Mouse (Mus musculus): ENCODE measurements around the gene Cpa3. TPM values are rescaled to one million over a fixed set of nuclear protein-coding genes. Genes with fewer than 3 reads are reported as not detected.

Gene Cpa3
- total RNA-seq (2021), result under 1 TPM; 0.30 to 0.32 TPM

DNA sequence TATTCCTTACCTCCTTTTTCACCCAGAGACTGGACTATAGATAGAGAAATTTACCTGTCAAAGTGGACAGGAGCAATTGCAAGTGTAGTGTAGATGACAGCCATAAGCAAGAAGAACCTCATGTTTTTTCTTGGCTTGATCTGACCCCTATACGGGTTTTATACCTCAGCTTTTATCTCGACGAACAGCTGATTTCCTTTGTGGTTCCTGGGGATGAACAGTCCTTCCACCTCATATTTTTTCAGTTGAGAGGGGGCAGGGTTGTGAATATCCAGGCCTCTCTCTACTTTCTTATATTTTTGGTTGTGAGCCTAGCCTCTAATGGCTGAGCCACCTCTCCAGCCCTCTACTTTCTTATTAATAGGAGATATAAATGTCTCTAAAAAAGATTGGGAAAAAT is at the start of gene Cpa3:
Gene Cpa3, minus strand, starts transcription at position 132 of the 400 bp plus-strand sequence.
- intact Hi-C loops (cut with DNase I), result no loop called here
- no peak for DNase-seq (ENCODE audit: extremely low spot score in 1 of 2, low spot score in 2 of 2)

DNA sequence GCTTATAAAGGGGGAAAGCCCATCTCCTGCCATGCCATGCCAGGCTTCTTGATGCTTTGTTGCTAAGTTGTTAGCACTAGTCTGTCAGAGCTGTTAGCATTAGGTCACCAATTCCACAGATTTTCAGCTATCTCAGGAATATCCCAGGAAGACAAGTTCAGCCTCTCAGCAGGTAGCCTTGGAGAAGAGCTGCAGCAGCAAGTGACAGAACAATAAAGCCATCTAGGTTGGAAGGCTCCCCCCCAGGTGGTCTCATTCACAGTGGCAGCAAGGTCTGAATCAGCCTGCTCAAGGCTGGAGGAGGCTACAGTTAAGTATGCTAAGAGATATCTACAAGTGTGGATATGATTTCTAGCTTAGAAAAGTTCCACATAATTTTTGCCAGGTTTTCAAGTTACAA is 49.4 kb upstream of the Cpa3 start:
- DNase-seq (ENCODE audit: extremely low spot score in 1 of 2, low spot score in 2 of 2), result no peak
- intact Hi-C loops (cut with DNase I), result no loop called here

DNA sequence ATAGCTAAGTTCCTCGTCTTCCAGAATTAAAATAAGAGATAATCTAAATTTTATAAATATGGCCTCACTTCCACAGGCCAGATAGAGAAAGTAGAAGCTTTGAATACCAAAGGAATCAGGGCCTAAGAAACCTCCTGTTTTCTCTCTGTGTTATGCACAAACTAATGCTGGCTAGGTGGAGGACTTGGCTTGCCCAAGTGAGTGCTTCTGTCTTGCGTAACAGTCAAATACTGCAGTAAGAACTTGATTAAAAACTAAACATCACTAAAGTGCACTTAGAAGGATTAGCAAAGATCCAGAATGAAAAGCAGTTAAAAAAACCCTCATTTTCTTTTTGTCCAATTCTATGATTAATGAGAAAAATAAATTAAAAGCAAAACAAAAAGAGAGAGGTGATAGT is 46.8 kb upstream of the Cpa3 start:
- no peak for DNase-seq (ENCODE audit: extremely low spot score in 1 of 2, low spot score in 2 of 2)
- intact Hi-C loops (cut with DNase I), result no loop called here

DNA sequence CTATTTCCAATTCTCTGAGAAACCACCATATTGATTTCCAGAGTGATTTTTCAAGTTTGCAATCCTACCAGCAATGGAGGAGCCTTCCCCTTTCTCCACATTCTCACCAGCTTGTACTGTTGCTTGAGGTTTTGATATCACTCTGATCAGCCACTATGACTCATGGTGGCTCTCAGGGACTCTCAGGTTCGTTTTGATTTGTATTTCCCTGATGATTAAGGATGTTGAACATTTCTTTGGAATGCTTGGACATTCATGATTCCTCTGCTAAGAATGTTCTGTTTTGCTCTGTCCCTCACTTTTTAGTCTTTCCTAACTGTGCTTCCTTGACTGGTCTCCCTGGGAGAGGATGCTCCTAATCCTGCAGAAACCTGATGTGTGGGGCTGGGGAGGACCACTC is 39.8 kb upstream of the Cpa3 start:
- no peak for DNase-seq (ENCODE audit: extremely low spot score in 1 of 2, low spot score in 2 of 2)
- intact Hi-C loops (cut with DNase I), result no loop called here

DNA sequence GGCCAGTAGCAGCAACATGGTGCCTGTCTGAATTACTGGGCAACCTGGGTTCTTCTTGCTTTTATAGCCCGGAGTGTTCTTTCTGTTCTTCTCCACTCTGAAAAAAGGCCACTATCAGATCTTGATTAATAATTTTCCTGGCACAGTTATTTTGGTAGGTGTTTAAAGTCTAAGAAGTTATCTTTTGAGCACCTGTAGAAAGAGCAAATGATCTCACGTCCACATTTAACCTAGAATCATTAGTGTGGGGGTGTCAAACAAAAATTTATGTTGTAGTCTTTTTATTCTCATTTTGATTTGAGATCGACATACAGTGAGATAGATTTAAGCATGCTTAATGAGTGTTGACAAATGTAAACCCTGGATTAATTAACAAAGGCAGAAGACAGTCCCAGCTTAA is 33.7 kb upstream of the Cpa3 start, which contains the start of gene Cpb1:
Gene Cpb1, minus strand, starts transcription at position 101 of the 400 bp plus-strand sequence.
- intact Hi-C loops (cut with DNase I), result no loop called here

DNA sequence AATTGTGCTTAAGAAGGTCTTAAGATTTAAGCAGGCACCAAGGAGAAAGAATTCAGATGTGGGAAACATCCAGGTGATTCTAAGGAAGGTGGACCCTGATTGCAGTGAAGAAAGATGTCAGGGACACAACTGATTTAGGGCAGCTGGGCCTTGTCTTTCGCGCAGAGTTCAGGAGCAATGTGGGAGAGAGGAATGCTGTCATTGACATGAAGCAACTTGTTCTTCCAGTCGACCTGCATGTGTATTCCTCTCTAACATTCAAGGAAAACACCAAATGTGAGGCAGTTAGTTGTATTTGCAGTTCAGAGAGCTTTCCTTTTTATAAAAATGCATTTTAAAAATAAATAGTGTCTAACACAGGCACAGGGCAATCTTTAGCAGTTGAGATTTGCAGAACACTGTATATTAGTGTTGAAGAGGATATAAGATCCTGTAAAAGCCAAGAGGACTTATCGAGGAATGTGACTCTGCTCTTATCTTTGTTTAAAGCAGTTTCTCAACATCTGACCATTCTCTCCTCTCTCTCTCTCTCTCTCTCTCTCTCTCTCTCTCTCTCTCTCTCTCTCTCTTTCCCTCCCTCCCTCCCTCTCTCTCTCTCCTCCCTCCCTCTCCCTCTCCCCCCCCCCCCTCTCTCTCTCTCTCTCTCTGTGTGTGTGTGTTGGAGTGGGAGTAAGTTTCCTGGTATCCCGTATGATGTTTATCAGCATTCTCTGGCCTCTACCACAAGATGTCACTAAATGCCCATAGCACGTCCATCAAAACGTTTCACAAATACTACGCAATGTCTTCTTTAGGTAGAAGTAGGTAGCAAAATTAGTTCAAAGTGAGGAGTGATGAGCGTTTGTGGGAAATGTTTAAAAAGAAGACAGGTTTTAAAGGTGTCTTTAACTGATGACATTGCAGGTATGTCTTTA is 12.8 kb upstream of the Cpa3 start:
- intact Hi-C loops (cut with DNase I), result loop anchor here (10.0 kb wide), 1 partner anchor 250 kb away; no protein-coding TSS in a partner anchor
- no peak for DNase-seq (ENCODE audit: extremely low spot score in 1 of 2, low spot score in 2 of 2)

More for the DNA sequence above, 33.7 kb upstream of the Cpa3 start, which contains the start of gene Cpb1:
- no peak for DNase-seq (ENCODE audit: extremely low spot score in 1 of 2, low spot score in 2 of 2)

DNA sequence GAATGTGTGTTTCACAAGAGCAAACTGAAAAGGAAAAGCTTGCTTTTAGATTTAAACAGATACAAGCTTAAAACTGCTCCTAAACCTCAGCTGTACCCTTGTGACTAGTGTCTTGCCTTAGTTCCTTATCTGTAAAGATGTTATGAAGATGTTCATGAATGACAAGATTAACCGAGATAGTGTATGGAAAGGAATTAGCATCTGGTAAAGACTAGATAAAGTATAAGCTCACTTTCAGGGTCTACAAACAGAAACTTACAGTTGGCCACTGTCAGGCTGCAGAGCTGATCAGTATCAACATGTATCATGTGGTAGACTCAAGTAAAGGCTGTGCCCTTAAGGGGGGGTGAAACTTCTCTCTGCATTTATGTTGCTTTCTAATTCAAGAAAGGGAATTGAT is 1.9 kb upstream of the Cpa3 start:
- intact Hi-C loops (cut with DNase I), result no loop called here
- no peak for DNase-seq (ENCODE audit: extremely low spot score in 1 of 2, low spot score in 2 of 2)

DNA sequence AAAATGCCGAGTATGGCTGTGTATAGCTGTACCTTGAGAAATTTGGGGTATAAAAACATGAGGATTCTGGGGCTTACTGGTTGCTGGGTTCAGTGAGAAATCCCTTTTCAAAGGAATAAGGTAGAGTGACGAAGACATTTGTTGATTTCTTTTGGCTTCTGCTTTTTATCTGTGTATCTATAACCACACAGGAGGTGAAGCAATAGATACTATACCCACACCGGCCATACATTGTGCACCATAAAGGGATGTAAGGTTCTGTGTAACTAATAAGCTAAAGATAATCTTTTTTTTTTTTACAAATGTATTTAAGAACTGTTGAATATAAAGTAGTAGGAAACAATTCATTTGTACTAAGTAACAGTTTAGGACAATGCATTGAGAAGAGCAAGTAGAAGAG is 2.2 kb downstream of the Cpa3 start:
- DNase-seq (ENCODE audit: extremely low spot score in 1 of 2, low spot score in 2 of 2), result no peak
- intact Hi-C loops (cut with DNase I), result no loop called here

DNA sequence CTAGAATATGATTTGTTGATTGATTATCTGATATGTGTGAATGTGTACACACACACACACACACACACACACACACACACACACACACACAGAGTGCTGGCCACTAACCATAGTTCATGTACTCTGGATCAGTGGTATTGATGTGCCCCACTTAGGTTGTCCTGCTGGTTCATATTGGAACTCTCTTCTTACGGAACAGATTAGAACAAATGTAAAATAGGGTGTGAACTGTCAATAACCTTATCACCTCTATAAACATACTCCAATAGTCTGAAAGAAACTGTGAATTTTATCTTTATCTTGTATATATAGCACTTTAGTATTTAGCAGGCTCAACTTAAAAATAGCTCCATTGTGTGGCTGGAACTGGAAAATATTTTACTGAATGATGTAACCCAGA is 5.0 kb downstream of the Cpa3 start:
- intact Hi-C loops (cut with DNase I), result no loop called here
- DNase-seq (ENCODE audit: extremely low spot score in 1 of 2, low spot score in 2 of 2), result no peak

DNA sequence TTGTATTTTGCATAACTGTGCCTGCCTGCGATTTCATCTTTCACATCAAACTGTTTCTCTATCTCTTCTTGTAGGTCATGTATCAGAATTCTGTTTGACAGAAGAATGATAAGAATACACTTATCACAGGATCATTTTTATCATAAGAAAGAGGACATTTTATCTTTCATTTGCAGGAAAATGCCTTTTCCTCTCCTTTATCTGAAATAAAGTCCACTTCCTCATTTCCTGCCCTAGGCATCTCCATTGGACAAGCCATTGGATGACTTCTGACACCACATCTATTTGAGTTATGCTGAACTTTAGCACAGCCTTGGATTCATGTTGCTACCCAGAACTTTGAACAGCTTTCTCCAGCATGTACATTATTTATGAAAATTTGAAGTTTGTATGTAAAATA is 13.0 kb downstream of the Cpa3 start:
- intact Hi-C loops (cut with DNase I), result no loop called here
- no peak for DNase-seq (ENCODE audit: extremely low spot score in 1 of 2, low spot score in 2 of 2)

DNA sequence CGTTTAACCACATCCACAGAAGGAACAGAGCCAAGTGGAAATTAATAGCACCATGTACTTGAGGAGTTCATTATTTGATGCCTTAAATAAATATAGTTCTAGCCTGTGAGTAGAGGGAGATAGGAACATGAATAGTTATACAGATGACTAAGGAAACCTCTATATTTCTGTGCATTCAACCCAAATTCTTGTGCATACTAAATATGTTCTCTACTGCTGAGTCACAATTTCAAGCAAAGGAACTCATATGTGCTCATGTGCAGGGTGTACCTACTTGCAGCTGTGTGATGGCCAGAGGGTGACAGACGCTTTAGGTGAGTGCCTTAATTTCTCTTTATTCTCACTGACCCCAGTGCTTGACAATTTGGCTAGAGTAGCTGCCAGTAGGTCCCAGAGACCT is 16.6 kb downstream of the Cpa3 start:
- no peak for DNase-seq (ENCODE audit: extremely low spot score in 1 of 2, low spot score in 2 of 2)
- intact Hi-C loops (cut with DNase I), result no loop called here

DNA sequence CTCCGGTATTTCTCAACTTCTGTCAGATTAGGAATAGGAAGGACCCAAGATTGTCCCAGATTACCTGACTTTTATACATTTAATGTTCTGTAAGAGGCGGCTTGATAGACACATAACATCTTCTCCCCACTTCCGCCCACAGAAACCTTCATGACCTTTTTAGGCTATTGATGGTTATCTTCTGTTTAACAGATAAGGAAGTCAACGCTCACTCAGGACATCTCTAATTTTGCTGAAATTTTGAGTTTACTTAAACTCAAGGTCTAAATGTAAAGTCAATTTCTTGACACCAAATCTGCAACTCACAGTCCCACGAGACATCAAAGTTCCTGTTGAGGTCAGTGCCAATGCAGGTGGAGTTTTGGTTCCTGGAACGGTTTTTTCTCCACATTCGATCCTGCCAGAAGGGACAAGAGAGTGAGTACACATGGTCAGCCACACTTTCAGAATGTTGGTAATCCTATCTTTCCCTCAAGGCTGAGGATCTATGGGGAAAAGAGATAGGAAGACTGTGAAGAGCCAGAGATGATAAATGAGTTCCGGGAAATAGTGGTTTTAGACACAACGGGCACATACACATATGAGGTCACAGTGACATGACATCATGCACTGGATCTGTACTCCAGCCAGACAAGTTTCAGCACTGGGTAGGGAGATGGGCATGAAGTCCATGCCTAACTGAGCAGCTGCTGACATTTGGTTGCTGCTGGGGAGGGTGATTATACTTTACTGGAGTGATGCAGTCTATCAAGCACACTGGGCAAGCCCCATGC is 18.9 kb downstream of the Cpa3 start:
- intact Hi-C loops (cut with DNase I), result no loop called here
- no peak for DNase-seq (ENCODE audit: extremely low spot score in 1 of 2, low spot score in 2 of 2)

DNA sequence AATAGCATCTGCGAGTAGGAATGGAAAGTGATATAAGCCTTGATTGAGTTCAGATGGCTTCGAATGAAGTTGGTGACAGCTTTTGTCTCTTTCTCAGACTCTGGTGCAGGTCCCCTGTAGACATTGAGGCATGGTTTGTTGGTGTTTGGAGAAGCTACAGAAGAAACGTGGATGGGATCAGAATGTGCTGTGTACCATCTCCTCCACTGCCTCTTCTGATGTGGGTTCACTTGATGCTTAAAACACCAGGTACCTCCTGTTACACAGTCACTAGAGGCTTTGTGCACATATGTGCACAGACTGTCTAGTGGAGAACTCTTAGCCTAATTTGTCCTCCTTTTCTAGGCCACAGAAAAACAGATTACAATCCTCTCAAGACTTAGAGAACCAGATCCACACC is 19.8 kb downstream of the Cpa3 start:
- no peak for DNase-seq (ENCODE audit: extremely low spot score in 1 of 2, low spot score in 2 of 2)
- intact Hi-C loops (cut with DNase I), result no loop called here

DNA sequence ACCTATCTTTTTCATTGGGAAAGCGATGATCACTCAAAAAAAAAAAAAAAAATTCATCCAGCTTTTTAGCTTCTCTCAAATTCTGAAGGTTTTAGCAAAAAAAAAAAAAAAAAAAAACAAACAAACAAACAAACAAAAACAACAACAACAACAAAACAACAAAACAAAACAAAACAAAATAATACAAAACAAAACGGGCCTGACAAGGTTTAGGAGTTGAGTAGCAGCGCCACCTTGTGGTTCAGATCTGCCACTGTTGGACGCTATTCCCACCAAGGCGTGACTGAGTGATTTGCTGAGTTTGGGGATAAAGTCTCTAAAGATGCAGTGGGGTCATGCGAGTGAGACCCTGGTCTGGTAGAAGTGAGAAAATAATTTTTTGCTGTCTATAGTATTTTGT is 43.1 kb downstream of the Cpa3 start:
- intact Hi-C loops (cut with DNase I), result loop anchor here (2.0 kb wide), 1 partner anchor 296 kb away; no protein-coding TSS in a partner anchor
- peak; percentile 16 to 53 for DNase-seq (ENCODE audit: extremely low spot score in 1 of 2, low spot score in 2 of 2)

DNA sequence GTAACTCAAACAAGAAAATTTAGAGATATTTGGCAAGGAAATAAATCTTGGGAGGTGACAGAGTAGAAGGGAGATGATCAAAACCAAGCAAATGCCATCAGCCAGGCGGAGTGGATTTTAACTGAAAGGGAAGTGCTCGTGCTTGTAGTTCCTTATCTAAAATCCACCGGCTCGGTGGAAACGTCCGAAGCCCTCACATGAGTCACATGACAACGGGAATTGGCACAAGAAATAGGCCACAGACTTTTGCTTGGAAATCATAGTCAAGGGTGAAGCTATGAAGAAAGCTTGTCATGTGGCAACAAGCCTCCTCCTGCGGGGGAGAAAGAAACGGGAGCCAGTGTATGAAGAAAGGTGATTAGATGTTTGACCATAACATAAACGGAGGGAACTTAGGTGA is 44.1 kb downstream of the Cpa3 start:
- no peak for DNase-seq (ENCODE audit: extremely low spot score in 1 of 2, low spot score in 2 of 2)
- intact Hi-C loops (cut with DNase I), result loop anchor here (2.0 kb wide), 1 partner anchor 295 kb away; no protein-coding TSS in a partner anchor

DNA sequence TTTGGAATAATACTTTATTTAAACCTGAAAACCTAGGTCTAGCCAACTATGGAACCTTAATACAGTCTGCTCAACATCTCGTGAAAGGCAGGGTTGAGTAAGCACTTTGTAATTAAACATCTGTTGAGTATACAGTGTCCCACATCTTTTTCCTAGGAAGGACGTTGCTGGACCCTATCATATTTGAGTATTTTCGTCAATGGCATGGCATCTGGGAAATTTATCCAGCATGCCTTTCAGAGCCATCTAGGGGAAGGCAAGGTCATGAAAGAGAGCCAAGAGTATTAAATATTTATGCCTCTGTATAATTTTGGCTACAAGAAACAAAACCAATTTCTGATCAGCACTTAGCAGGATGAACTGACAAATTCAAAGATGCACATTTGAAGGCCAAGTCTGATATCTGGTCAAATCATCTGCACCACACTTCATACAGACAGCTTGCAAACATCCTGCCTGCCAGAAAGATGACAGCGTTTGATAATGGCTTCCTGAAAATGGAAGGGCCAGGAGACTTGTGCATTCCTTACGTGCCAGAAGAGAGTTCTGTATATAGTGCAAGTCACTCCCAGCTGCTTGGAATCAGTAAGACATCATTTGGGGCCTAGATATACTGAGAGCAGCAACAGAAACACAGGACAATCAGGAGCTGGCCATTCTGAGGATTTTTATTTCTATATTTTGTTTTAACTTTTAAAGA is 52.9 kb downstream of the Cpa3 start:
- intact Hi-C loops (cut with DNase I), result no loop called here
- DNase-seq (ENCODE audit: extremely low spot score in 1 of 2, low spot score in 2 of 2), result no peak

DNA sequence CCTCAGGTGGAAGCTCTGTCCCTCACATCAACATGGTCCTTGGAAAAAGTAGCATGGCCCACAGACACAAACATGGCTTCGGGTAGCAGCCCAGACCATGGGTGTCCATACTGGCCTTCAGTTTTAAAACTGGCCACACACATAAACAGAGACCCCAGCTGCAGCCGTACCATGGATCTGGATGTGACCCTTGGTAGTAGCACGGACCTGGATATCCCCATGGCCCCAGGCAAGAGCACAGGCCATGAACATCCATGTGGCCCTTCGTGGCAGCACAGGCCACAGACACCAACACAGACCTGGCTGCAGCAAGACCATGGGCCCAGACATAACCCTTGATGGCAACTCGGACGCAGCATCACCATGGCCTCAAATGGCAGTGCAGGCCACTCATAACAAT is 69.6 kb downstream of the Cpa3 start:
- DNase-seq (ENCODE audit: extremely low spot score in 1 of 2, low spot score in 2 of 2), result no peak
- intact Hi-C loops (cut with DNase I), result no loop called here

DNA sequence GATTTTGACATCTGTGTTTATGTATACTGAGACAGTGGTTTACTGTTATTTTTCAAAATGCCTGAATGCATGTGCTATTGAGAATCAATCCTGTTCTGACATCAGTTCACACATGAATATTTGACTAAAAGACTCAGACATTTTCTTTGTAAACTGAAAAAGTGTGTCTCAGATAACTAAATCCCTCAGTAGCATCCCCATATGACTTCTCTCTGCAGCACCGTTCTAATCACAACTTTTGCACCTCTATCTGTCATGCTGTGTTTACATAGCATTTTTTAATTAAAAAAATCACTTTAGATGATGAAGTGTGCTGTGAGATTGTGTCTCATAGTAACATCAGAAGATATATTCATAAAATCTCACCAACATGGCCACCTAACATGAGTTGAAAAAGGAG is 74.5 kb downstream of the Cpa3 start:
- no peak for DNase-seq (ENCODE audit: extremely low spot score in 1 of 2, low spot score in 2 of 2)
- intact Hi-C loops (cut with DNase I), result no loop called here

All from left cerebral cortex, postnatal 10 days (tissue).